Mouse (Mus musculus) cerebellum, adult 8-10 months (tissue): ENCODE results near the gene Neurl4.

Source experiments
- DNase-seq: peaks from one replicate; pipeline ENCODE4 v3.0.0; 2022

The Neurl4 gene

DNA sequence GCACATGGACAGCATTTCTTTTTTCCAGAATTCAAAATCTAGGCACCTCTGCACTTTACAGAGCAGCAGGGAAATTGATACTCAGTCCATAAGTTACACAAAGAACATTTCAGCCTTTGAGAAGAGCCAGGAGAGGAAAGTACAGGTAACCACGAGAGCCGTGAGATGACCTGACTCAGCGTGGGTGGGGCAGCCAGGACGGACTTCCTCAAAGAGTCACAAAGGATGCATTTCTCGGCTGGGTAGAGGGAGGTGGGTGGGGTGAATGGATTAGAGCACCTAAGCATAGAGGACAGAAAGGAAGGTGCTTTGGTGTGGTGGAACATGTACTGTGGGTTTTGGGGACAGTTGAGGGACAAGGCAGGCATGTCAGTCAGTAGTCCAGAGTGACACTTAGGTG is 61.0 kb downstream of the Neurl4 start:
- no peak for DNase-seq
